Mouse (Mus musculus): ENCODE results near the gene Wdr31. TPM values are rescaled to one million over a fixed set of nuclear protein-coding genes. Genes with fewer than 3 reads are reported as not detected.

Gene Wdr31
- total RNA-seq, 2 experiments from 2014 or later: 7.3 to 8.3 TPM

GRCm38 (mm10) chr4:62460348-62460747, 10.3 kb downstream of the Wdr31 start:
- DNase-seq (ENCODE audit: low spot score in 2 of 2): no peak
- Histone ChIP-seq H3K27ac (no peak overlapping the region), H3K4me3 (no peak overlapping the region)
- TF ChIP-seq CTCF (conservative IDR thresholded peaks at IDR 0.05): no peak

- DNase-seq (ENCODE audit: low spot score in 2 of 2): peak; percentile 63 to 80
- Histone ChIP-seq H3K4me3 (no peak overlapping the region), H3K27ac (peak overlapping the region; percentile 52; the same call in 1 of the 2 replicates)
- TF ChIP-seq CTCF (conservative IDR thresholded peaks at IDR 0.05): no peak
Measured at GRCm38 (mm10) chr4:62459081-62459480, 11.6 kb downstream of the Wdr31 start.

DNA sequence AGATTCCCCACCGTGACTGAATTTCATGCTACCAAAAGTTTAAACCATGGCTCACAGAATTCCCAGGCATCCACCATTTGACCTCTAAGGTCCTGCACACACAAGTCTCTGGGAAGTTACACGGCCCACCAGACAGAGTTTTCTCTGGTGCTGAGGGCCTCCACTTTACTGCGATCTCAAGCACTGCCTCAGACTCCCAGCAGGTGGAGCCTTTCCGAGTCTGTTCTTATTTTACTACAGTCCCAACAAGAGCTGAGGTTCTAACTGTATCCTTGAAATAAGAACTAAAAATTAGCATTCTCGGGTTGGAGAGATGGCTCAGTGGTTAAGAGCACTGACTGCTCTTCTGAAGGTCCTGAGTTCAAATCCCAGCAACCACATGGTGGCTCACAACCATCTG, 15.7 kb downstream of the Wdr31 start:
- Histone ChIP-seq H3K27ac (no peak overlapping the region), H3K4me3 (no peak overlapping the region)
- peak in 1 of 2 experiments; percentile 40 for DNase-seq (ENCODE audit: low spot score in 2 of 2)
- peak; percentile 83 for TF ChIP-seq CTCF (conservative IDR thresholded peaks at IDR 0.05)

DNA sequence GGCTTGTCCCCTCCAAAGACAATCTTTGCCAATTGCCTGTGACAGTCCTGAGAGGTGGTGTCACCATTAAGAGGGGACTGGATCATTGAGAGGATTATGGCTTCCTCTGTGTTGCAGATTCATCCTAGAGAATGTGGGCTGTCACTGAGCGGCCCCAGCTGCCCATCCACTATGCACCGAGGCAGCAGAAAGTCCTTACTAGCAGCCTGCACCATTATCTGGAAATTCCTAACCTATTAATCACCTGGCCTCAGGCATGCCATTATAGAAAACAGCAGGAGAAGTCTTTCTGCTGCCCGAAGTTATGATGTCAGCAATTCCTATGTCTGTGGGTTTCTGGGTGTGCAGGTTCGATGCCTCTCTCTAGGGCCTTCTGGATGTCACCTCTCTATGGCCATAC, 29.7 kb downstream of the Wdr31 start:
- TF ChIP-seq CTCF (conservative IDR thresholded peaks at IDR 0.05): no peak
- no peak for DNase-seq (ENCODE audit: low spot score in 2 of 2)
- Histone ChIP-seq H3K4me3 (no peak overlapping the region), H3K27ac (no peak overlapping the region)

DNA sequence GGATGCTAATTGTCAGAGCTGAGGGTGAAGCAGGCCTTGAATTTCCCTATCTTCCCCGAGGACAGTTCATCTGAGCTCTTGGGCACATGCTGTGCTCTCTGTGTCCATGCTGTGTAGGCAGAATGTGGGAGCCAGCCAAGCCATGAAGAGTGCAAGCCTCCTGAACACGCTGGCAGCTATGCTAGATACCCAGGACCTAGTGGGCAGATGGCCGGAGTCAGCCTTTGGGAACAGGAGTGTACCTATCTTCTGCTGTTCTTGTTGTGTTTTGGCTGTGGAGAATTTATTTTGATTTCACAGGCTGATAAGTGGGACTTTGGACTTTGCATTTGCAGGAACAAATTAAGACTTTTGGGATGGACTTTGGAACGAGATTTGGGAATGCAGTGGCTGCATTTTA, 30.2 kb downstream of the Wdr31 start:
- H3K4me3 ChIP-seq: no peak overlapping the region
- no peak for TF ChIP-seq CTCF (conservative IDR thresholded peaks at IDR 0.05)
- H3K27ac ChIP-seq: no peak overlapping the region
- no peak for DNase-seq (ENCODE audit: low spot score in 2 of 2)

- TF ChIP-seq CTCF (conservative IDR thresholded peaks at IDR 0.05): no peak
- no peak overlapping the region for H3K27ac ChIP-seq
Measured at GRCm38 (mm10) chr4:62439793-62440192, 30.9 kb downstream of the Wdr31 start.

GRCm38 (mm10) chr4:62437871-62438270, 32.8 kb downstream of the Wdr31 start:
- Histone ChIP-seq H3K27ac (no peak overlapping the region), H3K4me3 (no peak overlapping the region)
- no peak for TF ChIP-seq CTCF (conservative IDR thresholded peaks at IDR 0.05)
- no peak for DNase-seq (ENCODE audit: low spot score in 2 of 2)

More at GRCm38 (mm10) chr4:62439793-62440192, 30.9 kb downstream of the Wdr31 start:
- DNase-seq (ENCODE audit: low spot score in 2 of 2): no peak
- no peak overlapping the region for H3K4me3 ChIP-seq

DNA sequence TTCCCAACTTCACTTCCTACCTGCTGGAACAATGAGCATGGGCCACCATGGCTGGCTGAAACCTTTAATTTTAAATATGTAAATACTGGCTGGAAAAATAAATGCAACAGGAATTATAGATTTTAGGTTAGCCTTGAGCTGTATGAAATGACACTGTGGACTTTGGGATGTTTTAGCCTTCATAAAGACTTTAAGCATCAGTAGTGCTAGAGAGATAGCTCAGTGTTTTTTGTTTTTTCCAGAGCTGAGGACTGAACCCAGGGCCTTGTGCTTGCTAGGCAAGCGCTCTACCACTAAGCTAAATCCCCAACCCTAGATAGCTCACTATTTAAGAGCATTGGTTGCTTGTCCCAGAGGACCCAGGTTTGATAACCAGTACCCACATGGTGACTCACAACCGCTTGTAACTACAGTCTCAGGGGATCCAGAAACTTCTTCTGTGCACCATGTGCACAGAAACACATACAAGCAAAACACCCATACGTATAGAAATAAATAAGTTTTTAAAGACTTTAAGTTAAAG, 33.4 kb downstream of the Wdr31 start:
- no peak for TF ChIP-seq CTCF (conservative IDR thresholded peaks at IDR 0.05)
- H3K4me3 ChIP-seq: no peak overlapping the region
- no peak for DNase-seq (ENCODE audit: low spot score in 2 of 2)
- no peak overlapping the region for H3K27ac ChIP-seq

DNA sequence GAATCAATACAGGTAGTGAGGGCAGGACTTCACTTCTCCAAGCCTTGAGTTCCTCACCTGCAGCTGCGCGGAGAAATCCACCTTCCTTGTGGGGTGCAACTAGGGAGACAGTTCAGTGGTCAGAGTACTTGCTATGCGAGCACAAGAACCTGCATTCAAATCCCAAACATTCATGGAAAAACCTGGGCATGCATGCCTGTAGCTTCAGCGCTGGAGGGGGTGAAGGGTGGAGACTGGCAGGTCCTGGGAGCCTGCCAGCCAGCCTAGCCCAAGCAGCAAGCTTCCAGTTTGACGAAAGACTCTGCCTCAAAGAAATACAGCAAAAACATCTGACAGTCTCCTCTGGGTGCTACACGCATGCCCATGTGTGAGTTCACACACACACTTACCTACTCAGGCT, 35.6 kb downstream of the Wdr31 start, which contains the start of gene Rnf183:
Gene Rnf183, minus strand, starts transcription at position 172 of the 400 bp plus-strand sequence.
- Histone ChIP-seq H3K27ac (no peak within 1 kb of the TSS), H3K4me3 (no peak within 1 kb of the TSS)
- DNase-seq (ENCODE audit: low spot score in 2 of 2): no peak
- no peak for TF ChIP-seq CTCF (conservative IDR thresholded peaks at IDR 0.05)

- Histone ChIP-seq H3K27ac (no peak overlapping the region), H3K4me3 (no peak overlapping the region)
- TF ChIP-seq CTCF (conservative IDR thresholded peaks at IDR 0.05): no peak
- DNase-seq (ENCODE audit: low spot score in 2 of 2): no peak
Measured at GRCm38 (mm10) chr4:62433939-62434870, 36.5 kb downstream of the Wdr31 start.

DNA sequence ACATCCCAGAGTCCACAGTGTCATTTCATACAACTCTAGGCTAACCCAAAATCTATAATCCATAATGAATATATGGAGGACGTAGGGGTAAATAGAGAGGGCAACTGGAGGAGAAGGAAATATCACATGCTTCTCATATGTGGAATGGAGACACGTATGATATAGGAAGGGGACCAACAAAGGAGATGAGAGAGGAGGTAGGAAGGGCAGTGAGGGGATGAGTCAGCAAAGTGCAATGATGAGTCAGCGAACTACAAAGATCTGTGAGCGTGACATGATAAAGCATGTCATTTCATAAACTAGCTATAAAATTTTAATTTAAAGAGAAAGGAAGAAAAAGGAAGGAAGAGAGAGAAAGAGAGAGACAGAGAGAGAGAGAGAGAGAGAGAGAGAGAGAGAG, 39.2 kb downstream of the Wdr31 start:
- Histone ChIP-seq H3K4me3 (no peak overlapping the region), H3K27ac (no peak overlapping the region)
- no peak for TF ChIP-seq CTCF (conservative IDR thresholded peaks at IDR 0.05)
- DNase-seq (ENCODE audit: low spot score in 2 of 2): no peak

DNA sequence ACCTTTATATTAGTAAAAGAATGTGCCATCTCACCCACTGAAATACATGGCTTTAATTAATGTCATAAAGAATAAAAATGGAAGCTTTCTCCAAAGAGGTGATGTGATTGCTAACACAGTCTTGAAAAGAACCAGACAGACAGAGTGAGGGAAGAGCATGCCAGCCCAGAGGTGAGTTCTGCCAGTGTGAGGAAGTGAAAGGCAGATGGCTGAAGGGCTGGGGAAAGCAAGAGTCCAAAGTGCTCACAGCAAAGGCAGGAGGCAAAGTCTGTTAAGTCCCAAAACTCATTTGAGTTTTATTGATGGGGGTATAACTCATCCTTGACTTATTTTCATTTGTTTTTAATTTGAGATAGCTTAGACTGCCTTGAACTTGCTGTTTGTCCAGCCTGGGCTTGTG, 40.0 kb downstream of the Wdr31 start:
- DNase-seq (ENCODE audit: low spot score in 2 of 2): no peak

DNA sequence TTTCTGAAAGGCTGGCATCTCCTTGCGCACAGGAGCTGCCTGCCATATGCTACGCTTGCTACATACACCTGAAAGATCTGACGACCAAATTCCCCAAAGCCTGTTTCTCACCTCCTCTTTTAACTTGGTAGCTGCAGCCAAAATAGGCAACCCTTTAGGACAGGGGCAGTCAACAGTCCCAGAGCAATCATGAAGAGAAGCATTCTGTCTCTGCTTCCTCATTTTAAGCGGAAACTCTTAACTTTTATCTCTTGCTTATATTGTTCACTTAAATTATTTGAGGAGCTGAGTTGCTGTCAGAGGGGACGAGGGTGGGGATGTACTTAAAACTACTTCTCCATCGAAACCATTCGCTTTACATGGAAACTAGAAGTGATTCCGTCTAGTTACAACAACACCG, 41.1 kb downstream of the Wdr31 start:
- DNase-seq (ENCODE audit: low spot score in 2 of 2): no peak
- TF ChIP-seq CTCF (conservative IDR thresholded peaks at IDR 0.05): no peak

More for the DNA sequence above, 40.0 kb downstream of the Wdr31 start:
- Histone ChIP-seq H3K4me3 (no peak overlapping the region), H3K27ac (no peak overlapping the region)
- TF ChIP-seq CTCF (conservative IDR thresholded peaks at IDR 0.05): no peak

More for the DNA sequence above, 41.1 kb downstream of the Wdr31 start:
- Histone ChIP-seq H3K4me3 (no peak overlapping the region), H3K27ac (no peak overlapping the region)
